Mouse (Mus musculus) lung, embryonic 16.5 days (tissue): ENCODE results near the gene Emc6. TPM values are rescaled to one million over a fixed set of nuclear protein-coding genes. Genes with fewer than 3 reads are reported as not detected.

Experiments used
- polyA plus RNA-seq: library from polyadenylated mRNA; unstranded; fragments of >200 nt; fragmentation: Nextera tagmentation; extraction: Ambion mirVana; gene quantifications from 2 replicates; pipeline ENCODE4 v1.2.1, GENCODE M21; 2015

The Emc6 gene
- polyA plus RNA-seq, 1 experiment from 2014 or later: 121 TPM

Other genes starting within 250 kb of the Emc6 start
- 21.7 and 23.2 TPM in 2 replicates for gene Atp2a3, start 215.9 kb downstream of the Emc6 start, polyA plus RNA-seq
- 2.2 and 2.6 TPM in 2 replicates for gene P2rx1, start 177.9 kb downstream of the Emc6 start, polyA plus RNA-seq
- gene Camkk1, start 158.0 kb downstream of the Emc6 start, polyA plus RNA-seq: 7.3 and 7.5 TPM in 2 replicates
- gene Ncbp3, start 129.3 kb downstream of the Emc6 start, polyA plus RNA-seq: 11.2 and 11.7 TPM in 2 replicates
- gene Itgae, start 86.5 kb downstream of the Emc6 start, polyA plus RNA-seq: 0.63 and 0.68 TPM in 2 replicates
- 16.8 and 18.4 TPM in 2 replicates for gene Haspin, start 38.7 kb downstream of the Emc6 start, polyA plus RNA-seq
- gene P2rx5, start 16.6 kb downstream of the Emc6 start, polyA plus RNA-seq: 0.18 and 0.70 TPM in 2 replicates
- 275 and 278 TPM in 2 replicates for gene Tax1bp3, start within 50 bp of the Emc6 start, polyA plus RNA-seq
- 14.9 and 16.4 TPM in 2 replicates for gene Ctns, start 22.0 kb upstream of the Emc6 start, polyA plus RNA-seq
- 1.6 and 2.3 TPM in 2 replicates for gene Shpk, start 22.4 kb upstream of the Emc6 start, polyA plus RNA-seq
- gene Trpv1, start 57.3 kb upstream of the Emc6 start, polyA plus RNA-seq: 0.05 TPM in 1 of 2 replicates, not detected in the other
- gene Trpv3, start 90.4 kb upstream of the Emc6 start, polyA plus RNA-seq: 0.13 and 0.14 TPM in 2 replicates
- gene Aspa, start 152.6 kb upstream of the Emc6 start, polyA plus RNA-seq: 1.4 and 1.8 TPM in 2 replicates
- gene Gm49340, start 152.7 kb upstream of the Emc6 start, polyA plus RNA-seq: not detected in 2 replicates
- gene Spata22, start 152.7 kb upstream of the Emc6 start, polyA plus RNA-seq: 0.21 TPM in 1 of 2 replicates, not detected in the other
- gene Olfr20, start 173.7 kb upstream of the Emc6 start, polyA plus RNA-seq: not detected in 2 replicates
- not detected in 2 replicates for gene Olfr376, start 194.2 kb upstream of the Emc6 start, polyA plus RNA-seq
- gene Olfr1, start 222.6 kb upstream of the Emc6 start, polyA plus RNA-seq: not detected in 2 replicates